In genomic region chr16:85231330-85231729, GRCm38 (mm10) we compare ENCODE assay signal across 26 mouse cellular contexts.
"Had no signal": no experiment of that assay in that cellular context is flagged by ENCODE, and none has a peak within 500 bp of the region (broad histone marks: within the 10 kb centered on the region; RNA-seq: fewer than 3 reads in every experiment).

No protein-coding gene starts in this region.

- H3K36me3 ChIP-seq: heart, embryonic 13.5 days; heart, embryonic 15.5 days; hindbrain, embryonic 13.5 days; hindbrain, embryonic 15.5 days; kidney, embryonic 15.5 days; liver, embryonic 13.5 days had no signal

- H3K4me3 ChIP-seq: heart, adult 2 months; heart, embryonic 13.5 days; heart, embryonic 15.5 days; hindbrain, embryonic 13.5 days; hindbrain, embryonic 15.5 days; kidney, embryonic 15.5 days; liver, embryonic 13.5 days had no signal

- ATAC-seq: hindbrain, postnatal 0 days; intestine, embryonic 16.5 days had no signal

- H3K4me1 ChIP-seq: heart, embryonic 13.5 days; heart, embryonic 15.5 days; hindbrain, embryonic 13.5 days; hindbrain, embryonic 15.5 days; kidney, embryonic 15.5 days; liver, embryonic 13.5 days had no signal

- DNase-seq: gastrocnemius, postnatal 14 days; gastrocnemius, postnatal 36 days; heart, adult 11 months; heart, adult 2 months; heart, postnatal 14 days; heart, postnatal 36 days; kidney, adult 11 months; kidney, adult 2 months; kidney, adult 9 months; kidney, postnatal 14 days; kidney, postnatal 36 days; layer of hippocampus, adult 9-11 months; layer of hippocampus, postnatal 36 days; left cerebral cortex, postnatal 4 days; liver; liver, embryonic 13.5 days had no signal

- H3K27ac ChIP-seq: heart, adult 2 months; heart, embryonic 13.5 days; heart, embryonic 15.5 days; hindbrain, embryonic 13.5 days; hindbrain, embryonic 15.5 days; hindbrain, postnatal 0 days; kidney, embryonic 15.5 days; kidney, postnatal 0 days; liver, embryonic 13.5 days had no signal

- H3K9me3 ChIP-seq: heart, embryonic 13.5 days; heart, embryonic 15.5 days; hindbrain, embryonic 13.5 days; hindbrain, embryonic 15.5 days; kidney, embryonic 15.5 days; liver, embryonic 13.5 days had no signal

- H3K27me3 ChIP-seq: heart, embryonic 13.5 days; heart, embryonic 15.5 days; hindbrain, embryonic 13.5 days; hindbrain, embryonic 15.5 days; kidney, embryonic 15.5 days; liver, embryonic 13.5 days had no signal

- H3K9ac ChIP-seq: heart, embryonic 13.5 days; heart, embryonic 15.5 days; hindbrain, embryonic 13.5 days; hindbrain, embryonic 15.5 days; kidney, embryonic 15.5 days; liver, embryonic 13.5 days had no signal

- H3K4me2 ChIP-seq: heart, embryonic 11.5 days; heart, embryonic 13.5 days; heart, embryonic 15.5 days; hindbrain, embryonic 13.5 days; hindbrain, embryonic 15.5 days; kidney, embryonic 15.5 days; liver, embryonic 11.5 days; liver, embryonic 13.5 days had no signal
